Mouse (Mus musculus) bone marrow, adult 2 months (tissue): ENCODE data around the gene Dnajc5g.

ENCODE experiments used
- CTCF ChIP-seq: fragments of 200-500 bp; IDR thresholded peaks from 2 replicates; pipeline ENCODE4 v1.5.1; 2011; ENCODE audit warnings: low read length, control low read depth; ENCODE audit not compliant: control insufficient read depth, insufficient read depth
- POLR2A ChIP-seq: fragments of 200-500 bp; IDR thresholded peaks from 2 replicates; pipeline ENCODE4 v1.6.1; 2011; ENCODE audit warnings: low read depth, mild to moderate bottlenecking, control low read depth, low read length, borderline replicate concordance; ENCODE audit not compliant: control insufficient read depth

DNA sequence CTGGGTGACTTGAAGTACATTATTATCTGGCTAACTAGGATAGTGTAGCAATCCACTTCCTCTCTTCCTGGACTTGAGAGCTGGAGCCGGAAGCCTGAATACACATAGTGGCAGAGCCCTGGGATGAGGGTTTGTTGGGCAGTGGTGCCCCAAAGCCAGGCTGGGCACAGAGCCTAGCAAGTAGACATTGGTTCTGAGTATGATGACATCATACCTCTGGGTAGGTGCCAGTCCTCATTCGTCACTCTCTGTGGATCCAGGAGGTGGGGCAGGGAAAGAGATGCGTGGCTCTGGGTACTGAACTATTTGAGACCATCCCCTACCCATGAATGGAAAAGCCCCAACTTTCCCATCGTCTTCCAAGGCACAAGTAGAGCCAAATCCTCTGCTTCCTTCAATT is 43.7 kb downstream of the Dnajc5g start:
- TF ChIP-seq CTCF, result no peak
- no peak for TF ChIP-seq POLR2A
